Mouse (Mus musculus) myocyte (in vitro differentiated cells): ENCODE data around the gene Nefh.

Experiments used
- CEBPB ChIP-seq: IDR thresholded peaks from 2 replicates; pipeline ENCODE4 v1.6.1; 2011; ENCODE audit warnings: mild to moderate bottlenecking, moderate library complexity; ENCODE audit not compliant: poor library complexity, insufficient read depth, severe bottlenecking
- E2F4 ChIP-seq: IDR thresholded peaks from one replicate; pipeline ENCODE4 v1.6.1; 2011; ENCODE audit warnings: mild to moderate bottlenecking, control low read depth, moderate library complexity; ENCODE audit not compliant: insufficient read depth
- MAX ChIP-seq: IDR thresholded peaks from one replicate; pipeline ENCODE4 v1.6.1; 2011; ENCODE audit warnings: low read depth, mild to moderate bottlenecking, control low read depth
- MYOD1 ChIP-seq, 3 experiments: IDR thresholded peaks; one replicate each; pipeline ENCODE4 v1.6.1; 2011; ENCODE audit warnings: control low read depth in 2 of 3, low read depth in 2 of 3, mild to moderate bottlenecking in 2 of 3, moderate library complexity in 1 of 3; ENCODE audit not compliant: insufficient read length in 2 of 3, control insufficient read depth in 1 of 3
- POLR2A ChIP-seq: IDR thresholded peaks from one replicate; pipeline ENCODE4 v1.6.1; 2011; ENCODE audit warnings: low read depth, mild to moderate bottlenecking, control low read depth, moderate library complexity; ENCODE audit not compliant: insufficient read length
- POLR2AphosphoS2 ChIP-seq: IDR thresholded peaks from one replicate; pipeline ENCODE4 v1.6.1; 2011; ENCODE audit warnings: low read depth, control low read depth; ENCODE audit not compliant: insufficient read length
- SRF ChIP-seq: IDR thresholded peaks from one replicate; pipeline ENCODE4 v1.6.1; 2011; ENCODE audit warnings: low read depth; ENCODE audit not compliant: control insufficient read depth, insufficient read length
- TCF12 ChIP-seq: IDR thresholded peaks from one replicate; pipeline ENCODE4 v1.6.1; 2011; ENCODE audit warnings: mild to moderate bottlenecking, control low read depth; ENCODE audit not compliant: poor library complexity, insufficient read depth, severe bottlenecking
- TCF3 ChIP-seq: IDR thresholded peaks from one replicate; pipeline ENCODE4 v1.6.1; 2011; ENCODE audit warnings: low read depth, control low read depth; ENCODE audit not compliant: insufficient read length
- USF1 ChIP-seq: IDR thresholded peaks from one replicate; pipeline ENCODE4 v1.6.1; 2011; ENCODE audit warnings: low read depth, mild to moderate bottlenecking, control low read depth, moderate library complexity

DNA sequence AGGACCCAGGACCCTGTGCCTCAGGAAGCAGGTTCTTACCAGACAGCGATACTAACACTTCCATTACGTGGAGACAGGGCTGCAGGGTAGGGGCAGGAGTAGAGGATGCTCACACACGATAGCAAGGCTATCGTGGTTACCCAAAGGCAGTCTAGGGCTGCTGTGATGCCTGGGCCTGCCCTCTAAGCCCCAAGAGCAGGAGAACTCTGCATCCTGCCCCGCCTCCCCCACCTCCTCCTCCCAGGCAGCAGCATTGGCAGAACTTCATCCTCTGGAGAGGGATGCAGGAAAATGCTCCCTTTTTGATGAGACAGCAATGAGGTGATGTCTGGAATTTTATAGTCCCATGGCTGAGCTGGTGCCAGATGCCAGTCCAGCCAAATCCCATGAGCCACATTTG, 19.0 kb upstream of the Nefh start:
- TF ChIP-seq POLR2A (no peak), TCF12 (no peak), TCF3 (no peak), USF1 (no peak), MAX (no peak), CEBPB (no peak), E2F4 (no peak), MYOD1 (IDR thresholded peaks at IDR 0.05; ENCODE audit: control insufficient read depth in 1 of 3, insufficient read length in 2 of 3, low read depth in 2 of 3) (no peak), SRF (no peak), POLR2AphosphoS2 (no peak)
